Mouse (Mus musculus) limb, embryonic 14.5 days (tissue): ENCODE measurements around the gene Gab2. TPM values are rescaled to one million over a fixed set of nuclear protein-coding genes. Genes with fewer than 3 reads are reported as not detected.

Experiments
- ATAC-seq: fragments of 200-750 bp; cut with Nextera tagmentation; 2 replicates; pipeline ENCODE4 v1.8.0; 2017; ENCODE audit warnings: low read depth, moderate number of reproducible peaks, moderate TSS enrichment; ENCODE audit not compliant: low FRiP score
- DNase-seq: peaks from one replicate; pipeline ENCODE4 v3.0.0-alpha.2; 2015; ENCODE audit warnings: low spot score
- H3K27ac ChIP-seq: fragments of 300-500 bp; sonication (generic); replicated peaks from 2 replicates; pipeline ENCODE4 v1.5.1; 2014; ENCODE audit warnings: low read depth, mild to moderate bottlenecking, low read length, moderate library complexity, mixed read lengths
- H3K27me3 ChIP-seq: fragments of 300-500 bp; sonication (generic); 2 replicates; pipeline ENCODE4 v1.6.1; 2014; ENCODE audit warnings: low read length, mixed read lengths; ENCODE audit not compliant: control insufficient read depth, insufficient read depth
- H3K36me3 ChIP-seq: fragments of 300-500 bp; sonication (generic); 2 replicates; pipeline ENCODE4 v1.6.1; 2014; ENCODE audit warnings: mild to moderate bottlenecking, low read length, moderate library complexity, mixed read lengths; ENCODE audit not compliant: control insufficient read depth, insufficient read depth
- H3K4me1 ChIP-seq: fragments of 300-500 bp; sonication (generic); 2 replicates; pipeline ENCODE4 v1.6.1; 2014; ENCODE audit warnings: antibody characterized with exemption, low read length, mixed read lengths; ENCODE audit not compliant: control insufficient read depth, insufficient read depth
- H3K4me2 ChIP-seq: fragments of 300-500 bp; sonication (generic); replicated peaks from 2 replicates; pipeline ENCODE4 v1.6.1; 2014; ENCODE audit warnings: low read depth, mild to moderate bottlenecking, low read length, moderate library complexity; ENCODE audit not compliant: severe bottlenecking
- H3K4me3 ChIP-seq: fragments of 300-500 bp; sonication (generic); replicated peaks from 2 replicates; pipeline ENCODE4 v1.5.1; 2014; ENCODE audit warnings: low read length
- H3K9ac ChIP-seq: fragments of 300-500 bp; sonication (generic); 2 replicates; pipeline ENCODE4 v1.6.1; 2014; ENCODE audit warnings: mild to moderate bottlenecking, low read depth, low read length, moderate library complexity; ENCODE audit not compliant: severe bottlenecking
- H3K9me3 ChIP-seq: fragments of 300-500 bp; sonication (generic); 2 replicates; pipeline ENCODE4 v1.6.1; 2016; ENCODE audit warnings: low read length; ENCODE audit not compliant: control insufficient read depth
- POLR2A ChIP-seq: fragments of 200-500 bp; IDR thresholded peaks from 2 replicates; pipeline ENCODE4 v1.8.0; 2012; ENCODE audit warnings: inconsistent platforms, mild to moderate bottlenecking, moderate library complexity, borderline replicate concordance; ENCODE audit not compliant: insufficient read depth, insufficient read length; ENCODE audit errors: extremely low read depth
- WGBS: fragments of 180-500 bp; shearing (Covaris S2); extraction: QIAGEN DNeasy Blood & Tissue Kit; methylation state at CpG from one replicate; pipeline ENCODE4 v1.1.7; 2014; 5-methylcytosine and 5-hydroxymethylcytosine counted together
- polyA plus RNA-seq, 2 experiments: library from polyadenylated mRNA; depleted of rRNA in 1 of 2; stranded (reverse) in 1 of 2; unstranded in 1 of 2; fragments of >200 nt; fragmentation: Nextera tagmentation in 1 of 2; extraction: Ambion mirVana in 1 of 2; gene quantifications; 2 replicates each; pipeline versions ENCODE4 v1.2.1 to v1.2.3; 2012 to 2014

Gab2 gene
- polyA plus RNA-seq, 2 experiments: 5.1 to 7.7 TPM

GRCm38 (mm10) chr7:97340907-97341849, 259.8 kb downstream of the Gab2 start:
- ATAC-seq: no peak
- 69% methylated on average over 18 of the region's 18 CpGs for WGBS
- Histone ChIP-seq H3K27ac (no peak overlapping the region), H3K4me1 (peaks cover 3% of the 10 kb centered on the region; the same call in 1 of the 2 replicates), H3K4me3 (no peak overlapping the region), H3K27me3 (no peaks in the 10 kb centered on the region), H3K9ac (no peak overlapping the region), H3K4me2 (no peak overlapping the region), H3K9me3 (no peaks in the 10 kb centered on the region), H3K36me3 (no peaks in the 10 kb centered on the region)
- TF ChIP-seq POLR2A: no peak
- no peak for DNase-seq

- ATAC-seq (no peak), DNase-seq (no peak)
- no peaks in the 10 kb centered on the region for H3K27me3 ChIP-seq
- no peak for TF ChIP-seq POLR2A
- H3K9ac ChIP-seq: no peak overlapping the region
- WGBS: 36% methylated on average over 2 of the region's 2 CpGs
- no peak overlapping the region for H3K27ac ChIP-seq
- H3K4me2 ChIP-seq: no peak overlapping the region
- H3K9me3 ChIP-seq: no peaks in the 10 kb centered on the region
- peaks cover 3% of the 10 kb centered on the region; the same call in 1 of the 2 replicates for H3K4me1 ChIP-seq
- peaks cover 2% of the 10 kb centered on the region; the same call in 1 of the 2 replicates for H3K36me3 ChIP-seq
- no peak overlapping the region for H3K4me3 ChIP-seq
These were observed 261.6 kb downstream of the Gab2 start for GRCm38 (mm10) chr7:97342961-97343360.

DNA sequence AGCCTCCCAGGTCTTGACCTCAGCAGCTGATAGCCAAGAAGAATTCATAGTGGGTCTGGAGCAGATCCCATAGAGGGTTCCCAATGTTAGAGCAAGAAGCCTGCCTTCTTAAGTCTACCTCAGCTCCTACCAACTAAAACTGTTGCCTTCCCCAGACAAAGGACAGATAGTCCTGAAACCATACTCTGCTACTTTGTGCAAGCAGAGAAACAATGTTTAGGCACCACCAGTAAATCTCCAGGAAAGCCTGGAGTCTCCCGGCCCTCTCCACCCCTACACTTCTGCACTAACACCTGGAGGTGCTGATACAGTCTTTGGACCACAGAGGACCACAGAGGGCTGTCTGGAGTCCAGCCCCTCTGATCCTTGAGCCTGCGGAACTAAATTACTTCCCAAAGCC, 263.3 kb downstream of the Gab2 start:
- H3K4me1 ChIP-seq: peaks cover 3% of the 10 kb centered on the region; the same call in 1 of the 2 replicates
- DNase-seq (no peak), ATAC-seq (no peak)
- H3K27ac ChIP-seq: no peak overlapping the region
- H3K36me3 ChIP-seq: peaks cover 6% of the 10 kb centered on the region; the same call in 1 of the 2 replicates
- H3K4me3 ChIP-seq: no peak overlapping the region
- H3K27me3 ChIP-seq: no peaks in the 10 kb centered on the region
- no peak overlapping the region for H3K9ac ChIP-seq
- 66% methylated on average over 2 of the region's 2 CpGs for WGBS
- no peak for TF ChIP-seq POLR2A
- H3K4me2 ChIP-seq: no peak overlapping the region
- H3K9me3 ChIP-seq: no peaks in the 10 kb centered on the region

DNA sequence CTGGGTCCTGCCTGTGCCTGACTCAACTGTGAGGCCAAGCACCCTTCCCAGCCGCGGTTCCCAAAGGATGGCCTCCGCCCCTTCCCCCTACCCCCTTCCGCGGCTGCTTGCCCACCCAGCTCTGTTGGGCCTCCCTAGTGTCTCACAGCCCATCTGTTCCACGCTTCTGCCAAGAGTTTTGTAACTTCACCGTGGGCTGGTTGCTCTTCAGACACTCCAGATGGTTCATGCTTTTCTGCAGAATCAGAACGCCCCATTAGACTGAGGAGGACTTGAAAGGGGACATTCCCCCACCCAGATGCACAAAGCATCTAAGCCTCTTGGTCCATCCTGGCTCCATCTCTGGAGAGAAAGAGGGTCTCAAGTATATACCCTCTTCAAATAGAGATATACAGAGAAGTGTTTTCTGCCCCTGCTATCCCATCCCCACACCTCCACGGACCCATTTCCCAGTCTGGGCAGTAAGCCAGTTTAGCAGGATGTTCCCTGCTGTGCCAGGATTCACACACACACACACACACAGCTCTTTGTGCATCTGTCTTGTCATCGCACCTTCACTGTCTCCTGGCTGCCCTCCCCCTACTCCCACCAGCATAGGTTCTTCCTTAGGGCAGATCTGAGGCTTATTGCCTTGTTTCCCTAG, 264.0 kb downstream of the Gab2 start:
- ATAC-seq (no peak), DNase-seq (no peak)
- no peak overlapping the region for H3K4me3 ChIP-seq
- H3K27me3 ChIP-seq: no peaks in the 10 kb centered on the region
- no peak for TF ChIP-seq POLR2A
- WGBS: 57% methylated on average over 10 of the region's 10 CpGs
- no peak overlapping the region for H3K4me2 ChIP-seq
- peaks cover 6% of the 10 kb centered on the region; the same call in 1 of the 2 replicates for H3K36me3 ChIP-seq
- peaks cover 3% of the 10 kb centered on the region; the same call in 1 of the 2 replicates for H3K4me1 ChIP-seq
- H3K9ac ChIP-seq: no peak overlapping the region
- H3K27ac ChIP-seq: no peak overlapping the region
- H3K9me3 ChIP-seq: no peaks in the 10 kb centered on the region

- Histone ChIP-seq H3K4me1 (peaks cover 3% of the 10 kb centered on the region; the same call in 1 of the 2 replicates), H3K4me2 (no peak overlapping the region), H3K4me3 (no peak overlapping the region), H3K9ac (no peak overlapping the region), H3K36me3 (peaks cover 6% of the 10 kb centered on the region; the same call in 1 of the 2 replicates), H3K9me3 (no peaks in the 10 kb centered on the region), H3K27me3 (no peaks in the 10 kb centered on the region), H3K27ac (no peak overlapping the region)
- ATAC-seq (0 out of 2 replicates have a peak, but pooled peaks have one; percentile 2), DNase-seq (no peak)
- no peak for TF ChIP-seq POLR2A
- WGBS: 73% methylated on average over 9 of the region's 9 CpGs
These were observed 264.9 kb downstream of the Gab2 start for GRCm38 (mm10) chr7:97346111-97346821.
